Mouse (Mus musculus) MEL (cell line): ENCODE results near the gene Kdm4a. TPM values are rescaled to one million over a fixed set of nuclear protein-coding genes. Genes with fewer than 3 reads are reported as not detected.

Source experiments
- DNase-seq: peaks from one replicate; pipeline ENCODE4 v3.0.0; 2011; ENCODE audit warnings: low read depth, low spot score
- H3K27ac ChIP-seq: 2 replicates; pipeline ENCODE4 v1.5.1; 2012; ENCODE audit warnings: low read depth, mild to moderate bottlenecking, control low read depth, low read length, moderate library complexity; ENCODE audit not compliant: control insufficient read depth
- H3K27me3 ChIP-seq, 2 experiments: fragments of 150-350 bp in 1 of 2; sonication (generic) in 1 of 2; 2 replicates each; pipeline ENCODE4 v1.6.1; 2012; ENCODE audit warnings: low read length in 2 of 2, mild to moderate bottlenecking in 2 of 2, improper control_type of control experiment in 1 of 2, moderate library complexity in 1 of 2; ENCODE audit not compliant: insufficient read depth in 2 of 2, control insufficient read depth in 1 of 2
- H3K36me3 ChIP-seq, 2 experiments: 2 replicates each; pipeline ENCODE4 v1.6.1; 2012 to 2014; ENCODE audit warnings: low read length in 2 of 2, improper control_type of control experiment in 1 of 2, inconsistent platforms in 1 of 2, mild to moderate bottlenecking in 1 of 2; ENCODE audit not compliant: insufficient read depth in 2 of 2, control insufficient read depth in 1 of 2
- H3K4me1 ChIP-seq, 2 experiments: fragments of 150-350 bp in 1 of 2; sonication (generic) in 1 of 2; 2 replicates each; pipeline ENCODE4 v1.6.1; 2012; ENCODE audit warnings: low read length in 2 of 2, improper control_type of control experiment in 1 of 2, mild to moderate bottlenecking in 1 of 2; ENCODE audit not compliant: insufficient read depth in 2 of 2, control insufficient read depth in 1 of 2
- H3K4me3 ChIP-seq, 2 experiments: fragments of 150-350 bp in 1 of 2; sonication (generic) in 1 of 2; 2 replicates each; pipeline ENCODE4 v1.5.1; 2012; ENCODE audit warnings: low read depth in 2 of 2, low read length in 2 of 2, mild to moderate bottlenecking in 2 of 2, moderate library complexity in 2 of 2, control low read depth in 1 of 2, improper control_type of control experiment in 1 of 2; ENCODE audit not compliant: control insufficient read depth in 1 of 2, insufficient read depth in 1 of 2
- H3K79me2 ChIP-seq: 2 replicates; pipeline ENCODE4 v1.6.1; 2012; ENCODE audit warnings: mild to moderate bottlenecking, low read length, moderate library complexity; ENCODE audit not compliant: control insufficient read depth, poor library complexity, insufficient read depth
- H3K9ac ChIP-seq: 2 replicates; pipeline ENCODE4 v1.6.1; 2012; ENCODE audit warnings: low read depth, mild to moderate bottlenecking, control low read depth, low read length, moderate library complexity; ENCODE audit not compliant: control insufficient read depth, poor library complexity, severe bottlenecking
- H3K9me3 ChIP-seq: fragments of 150-350 bp; sonication (generic); replicated peaks from 2 replicates; pipeline ENCODE4 v1.6.1; 2012; ENCODE audit warnings: mild to moderate bottlenecking, low read length, improper control_type of control experiment, moderate library complexity; ENCODE audit not compliant: insufficient read depth
- BHLHE40 ChIP-seq: IDR thresholded peaks from 2 replicates; pipeline ENCODE4 v1.6.1; 2012; ENCODE audit warnings: low read depth, mild to moderate bottlenecking, inconsistent platforms, low read length, improper control_type of control experiment, borderline replicate concordance
- CHD1 ChIP-seq: IDR thresholded peaks from 2 replicates; pipeline ENCODE4 v1.6.1; 2012; ENCODE audit warnings: low read depth, mild to moderate bottlenecking, inconsistent platforms, low read length, improper control_type of control experiment
- E2F4 ChIP-seq: IDR thresholded peaks from 2 replicates; pipeline ENCODE4 v1.6.1; 2011; ENCODE audit warnings: low read depth, low read length, improper control_type of control experiment, borderline replicate concordance
- ELF1 ChIP-seq: IDR thresholded peaks from 2 replicates; pipeline ENCODE4 v1.6.1; 2014; ENCODE audit warnings: low read depth, mild to moderate bottlenecking, inconsistent platforms, low read length, improper control_type of control experiment, moderate library complexity
- EP300 ChIP-seq, 2 experiments: IDR thresholded peaks; 2 replicates each; pipeline ENCODE4 v1.6.1; 2011; ENCODE audit warnings: improper control_type of control experiment in 2 of 2, low read length in 2 of 2, low read depth in 1 of 2, mild to moderate bottlenecking in 1 of 2
- ETS1 ChIP-seq: IDR thresholded peaks from 2 replicates; pipeline ENCODE4 v1.6.1; 2012; ENCODE audit warnings: low read depth, mild to moderate bottlenecking, inconsistent platforms, low read length, improper control_type of control experiment, moderate library complexity
- GABPA ChIP-seq: IDR thresholded peaks from 2 replicates; pipeline ENCODE4 v1.6.1; 2012; ENCODE audit warnings: low read depth, mild to moderate bottlenecking, inconsistent platforms, low read length, improper control_type of control experiment, moderate library complexity
- GATA1 ChIP-seq: IDR thresholded peaks from 2 replicates; pipeline ENCODE4 v1.6.1; 2011; ENCODE audit warnings: low read depth, low read length, improper control_type of control experiment
- JUND ChIP-seq: IDR thresholded peaks from 2 replicates; pipeline ENCODE4 v1.6.1; 2011; ENCODE audit warnings: low read depth, mild to moderate bottlenecking, improper control_type of control experiment, low read length
- MXI1 ChIP-seq: IDR thresholded peaks from 2 replicates; pipeline ENCODE4 v1.6.1; 2011; ENCODE audit warnings: mild to moderate bottlenecking, low read depth, low read length, improper control_type of control experiment
- MYC ChIP-seq: IDR thresholded peaks from 2 replicates; pipeline ENCODE4 v1.6.1; 2011; ENCODE audit warnings: low read depth, mild to moderate bottlenecking, low read length, improper control_type of control experiment, moderate library complexity
- POLR2A ChIP-seq, 2 experiments: IDR thresholded peaks; 2 replicates each; pipeline ENCODE4 v1.6.1; 2011 to 2012; ENCODE audit warnings: low read length in 2 of 2, mild to moderate bottlenecking in 2 of 2, control low read depth in 1 of 2, improper control_type of control experiment in 1 of 2, low read depth in 1 of 2, moderate library complexity in 1 of 2; ENCODE audit not compliant: control insufficient read depth in 1 of 2, insufficient read depth in 1 of 2, poor library complexity in 1 of 2
- POLR2AphosphoS2 ChIP-seq: IDR thresholded peaks from 2 replicates; pipeline ENCODE4 v1.6.1; 2011; ENCODE audit warnings: low read length, improper control_type of control experiment
- POLR2AphosphoS5 ChIP-seq: IDR thresholded peaks from 2 replicates; pipeline ENCODE4 v1.6.1; 2012; ENCODE audit warnings: low read depth, borderline replicate concordance, mild to moderate bottlenecking, inconsistent platforms, low read length, moderate library complexity, mixed read lengths
- RAD21 ChIP-seq: IDR thresholded peaks from 2 replicates; pipeline ENCODE4 v1.6.1; 2011; ENCODE audit warnings: mild to moderate bottlenecking, low read depth, low read length, improper control_type of control experiment
- SIN3A ChIP-seq: IDR thresholded peaks from 2 replicates; pipeline ENCODE4 v1.6.1; 2012; ENCODE audit warnings: low read length, improper control_type of control experiment, inconsistent platforms
- SMC3 ChIP-seq: IDR thresholded peaks from 2 replicates; pipeline ENCODE4 v1.6.1; 2011; ENCODE audit warnings: low read depth, low read length, improper control_type of control experiment
- TAL1 ChIP-seq: IDR thresholded peaks from 2 replicates; pipeline ENCODE4 v1.6.1; 2012; ENCODE audit warnings: mild to moderate bottlenecking, inconsistent platforms, low read length, moderate library complexity, mixed read lengths
- TCF12 ChIP-seq: IDR thresholded peaks from 2 replicates; pipeline ENCODE4 v1.6.1; 2014; ENCODE audit warnings: low read depth, mild to moderate bottlenecking, inconsistent platforms, low read length, improper control_type of control experiment, moderate library complexity
- UBTF ChIP-seq: IDR thresholded peaks from 2 replicates; pipeline ENCODE4 v1.6.1; 2012; ENCODE audit warnings: low read depth, mild to moderate bottlenecking, inconsistent platforms, low read length, improper control_type of control experiment, moderate library complexity, borderline replicate concordance; ENCODE audit not compliant: insufficient read depth
- USF1 ChIP-seq: IDR thresholded peaks from 2 replicates; pipeline ENCODE4 v1.6.1; 2014; ENCODE audit warnings: low read depth, mild to moderate bottlenecking, inconsistent platforms, low read length, improper control_type of control experiment, moderate library complexity
- ZKSCAN1 ChIP-seq: IDR thresholded peaks from 2 replicates; pipeline ENCODE4 v1.6.1; 2012; ENCODE audit warnings: low read depth, mild to moderate bottlenecking, inconsistent platforms, low read length, improper control_type of control experiment, moderate library complexity
- ZNF384 ChIP-seq: IDR thresholded peaks from 2 replicates; pipeline ENCODE4 v1.6.1; 2012; ENCODE audit warnings: low read depth, mild to moderate bottlenecking, inconsistent platforms, low read length, improper control_type of control experiment
- polyA plus RNA-seq, 2 experiments: library from polyadenylated mRNA; stranded (reverse) in 1 of 2; unstranded in 1 of 2; fragments of >175 nt in 1 of 2; fragments of >200 nt in 1 of 2; gene quantifications; 2 replicates each; pipeline versions ENCODE4 v1.2.1 to v1.2.4; 2012; ENCODE audit warnings: low replicate concordance in 2 of 2, low read depth in 1 of 2; ENCODE audit not compliant: insufficient read length in 2 of 2, insufficient read depth in 1 of 2, missing spikeins in 1 of 2
- total RNA-seq: library from RNA; depleted of rRNA; stranded (reverse); fragments of 300-350 nt; gene quantifications from 2 replicates; pipeline ENCODE4 v1.2.3, GENCODE M21; 2012

The Kdm4a gene
- total and polyA plus RNA-seq, 3 experiments, result 31.4 to 49.6 TPM; not detected in 1

DNA sequence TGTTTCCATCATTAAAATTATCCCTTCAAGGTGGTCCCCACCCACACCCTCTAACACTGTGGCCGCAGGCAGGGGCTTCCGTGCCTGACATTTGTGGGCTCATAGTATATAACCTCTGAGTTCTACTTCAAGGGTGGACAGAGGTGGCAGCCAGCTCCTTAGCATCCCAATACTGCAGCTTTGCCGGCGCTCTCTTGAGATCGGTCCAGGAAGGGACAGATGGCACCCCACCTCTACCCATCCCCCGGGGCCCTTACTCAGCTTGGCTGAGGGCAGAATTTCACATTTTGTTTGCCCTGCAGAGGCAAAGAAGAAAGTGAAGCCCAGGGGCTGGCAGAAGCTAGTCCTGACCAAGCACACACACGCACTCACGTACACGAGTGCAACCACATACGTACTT, 42.5 kb downstream of the Kdm4a start:
- H3K27me3 ChIP-seq, result no peaks in the 10 kb centered on the region
- DNase-seq, result no peak
- no peak for TF ChIP-seq GATA1
- TF ChIP-seq USF1, result no peak
- TF ChIP-seq RAD21, result no peak
- TF ChIP-seq BHLHE40, result no peak
- TF ChIP-seq EP300 (IDR thresholded peaks at IDR 0.05; ENCODE audit: low read depth in 1 of 2, low read length in 2 of 2), result no peak
- TF ChIP-seq ELF1, result no peak
- no peak for TF ChIP-seq ZKSCAN1
- TF ChIP-seq GABPA, result no peak
- no peak for TF ChIP-seq CHD1
- TF ChIP-seq ZNF384, result no peak
- H3K36me3 ChIP-seq, result peaks cover 8 to 29% of the 10 kb centered on the region in 2 experiments
- no peaks in the 10 kb centered on the region for H3K9me3 ChIP-seq
- H3K27ac ChIP-seq, result no peak overlapping the region
- no peak overlapping the region for H3K9ac ChIP-seq
- H3K79me2 ChIP-seq, result peaks cover 18% of the 10 kb centered on the region
- H3K4me3 ChIP-seq, result no peak overlapping the region
- peaks cover 5 to 29% of the 10 kb centered on the region in 2 experiments; a peak in 3 of 4 replicates for H3K4me1 ChIP-seq

DNA sequence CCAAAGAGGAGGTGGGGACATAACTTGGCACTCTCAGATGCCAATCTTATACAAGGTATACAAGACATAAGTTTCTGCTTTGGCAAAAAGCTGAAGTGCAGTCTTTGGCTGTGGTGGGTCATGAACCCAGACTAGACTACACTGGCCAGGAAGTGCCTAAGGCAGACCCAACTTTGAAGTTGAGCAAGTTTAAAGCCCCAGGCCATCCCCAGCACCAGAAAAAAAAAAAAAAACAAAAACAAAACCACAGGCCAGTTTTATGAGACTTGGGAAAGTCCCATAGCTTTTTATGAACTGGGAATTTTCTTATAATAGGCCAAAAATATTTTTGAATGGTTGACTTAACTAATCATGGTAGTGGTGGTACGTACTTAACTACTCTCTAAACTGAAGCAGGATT, 44.4 kb downstream of the Kdm4a start:
- Histone ChIP-seq H3K79me2 (peaks cover 22% of the 10 kb centered on the region), H3K4me1 (peaks cover 5 to 29% of the 10 kb centered on the region in 2 experiments; a peak in 3 of 4 replicates), H3K27me3 (no peaks in the 10 kb centered on the region), H3K9me3 (no peaks in the 10 kb centered on the region), H3K36me3 (peaks cover 0 to 29% of the 10 kb centered on the region in 2 experiments; a peak in 2 of 4 replicates), H3K4me3 (peak overlapping the region; percentile 61 to 80), H3K9ac (peak overlapping the region; percentile 69), H3K27ac (peak overlapping the region; percentile 56)
- no peak for DNase-seq
- TF ChIP-seq ZNF384 (peak; percentile 50; the same call in 1 of the 2 replicates), RAD21 (no peak)

DNA sequence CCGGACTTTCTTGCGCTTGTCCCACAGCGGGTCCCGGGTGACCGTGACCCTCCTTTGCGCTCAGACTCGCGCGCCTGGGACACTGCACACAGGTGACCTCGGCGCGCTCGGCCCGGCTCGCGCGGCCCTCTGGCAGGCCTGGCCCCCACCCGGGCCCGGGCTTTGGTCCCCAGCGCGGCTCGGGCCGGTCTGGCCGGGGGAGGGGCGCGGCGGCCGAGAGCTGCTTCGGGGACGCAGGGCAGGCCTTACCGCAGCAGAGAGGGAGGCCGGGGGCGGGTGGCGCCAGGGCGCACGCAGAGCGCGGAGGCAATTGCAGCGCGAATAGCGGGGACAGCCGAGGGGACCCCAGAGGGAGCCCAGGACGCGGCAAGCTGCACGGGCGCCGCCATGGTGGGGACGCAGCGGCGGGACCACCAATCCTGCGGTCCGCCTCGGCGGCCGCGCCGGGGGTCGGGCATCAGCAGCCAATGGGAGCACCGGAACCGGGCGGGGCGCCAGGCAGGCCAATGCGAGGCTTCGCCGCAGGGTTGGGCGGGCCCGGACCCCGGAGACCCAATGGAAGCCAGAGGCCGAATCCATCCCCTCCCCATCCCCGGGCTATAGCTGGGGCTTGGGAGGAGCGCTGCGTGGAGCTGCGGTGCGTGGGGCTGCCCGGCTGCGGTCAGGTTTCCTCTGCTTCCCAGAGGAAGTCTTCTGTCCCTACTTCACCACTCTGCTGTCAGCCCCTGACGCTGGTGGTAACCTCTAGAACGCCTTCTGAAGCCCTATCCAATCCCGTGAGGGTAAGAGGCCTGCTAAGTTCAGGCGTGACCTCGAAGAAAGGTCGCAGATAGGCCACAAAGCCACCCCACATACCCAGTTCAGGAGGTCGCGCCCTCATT, 45.1 kb downstream of the Kdm4a start, which contains the start of gene St3gal3:
Gene St3gal3 (minus strand): TSS at position 430 of the 881 bp plus-strand sequence.
- H3K4me3 ChIP-seq, result peak within 1 kb of the TSS; percentile 80 to 97
- H3K79me2 ChIP-seq, result peaks cover 22% of the 10 kb centered on the region
- H3K27me3 ChIP-seq, result no peaks in the 10 kb centered on the region
- H3K36me3 ChIP-seq, result peaks cover 0 to 23% of the 10 kb centered on the region in 2 experiments; a peak in 2 of 4 replicates
- H3K4me1 ChIP-seq, result peaks cover 5 to 29% of the 10 kb centered on the region in 2 experiments; a peak in 3 of 4 replicates
- no peaks in the 10 kb centered on the region for H3K9me3 ChIP-seq
- peak; percentile 95 for DNase-seq
- H3K27ac ChIP-seq, result peak within 1 kb of the TSS; percentile 56
- peak within 1 kb of the TSS; percentile 89 for H3K9ac ChIP-seq
- TF ChIP-seq SIN3A, result peak; percentile 76
- peak; percentile 33; the same call in 1 of the 2 replicates for TF ChIP-seq ELF1
- TF ChIP-seq USF1, result no peak
- TF ChIP-seq TAL1, result no peak
- TF ChIP-seq MXI1, result peak; percentile 64
- TF ChIP-seq CHD1, result no peak
- no peak for TF ChIP-seq ETS1
- no peak for TF ChIP-seq SMC3
- TF ChIP-seq TCF12, result no peak; the same call in 1 of the 2 replicates
- peak; percentile 83 for TF ChIP-seq POLR2AphosphoS2
- peak; percentile 86 for TF ChIP-seq MYC
- no peak for TF ChIP-seq JUND
- no peak for TF ChIP-seq E2F4
- peak; percentile 81 to 93 for TF ChIP-seq POLR2A (IDR thresholded peaks at IDR 0.05; ENCODE audit: control insufficient read depth in 1 of 2, insufficient read depth in 1 of 2, low read depth in 1 of 2, low read length in 2 of 2, poor library complexity in 1 of 2)
- no peak for TF ChIP-seq POLR2AphosphoS5
- TF ChIP-seq ZNF384, result no peak
- no peak for TF ChIP-seq UBTF
